Mouse (Mus musculus) C3H10T1/2 (cell line): ENCODE measurements around the gene Slc27a1. TPM values are rescaled to one million over a fixed set of nuclear protein-coding genes. Genes with fewer than 3 reads are reported as not detected.

Experiments
- polyA plus RNA-seq, 2 experiments: library from polyadenylated mRNA; unstranded; fragments of >200 nt; fragmentation: generic; extraction: Trizol; gene quantifications; one replicate each; pipeline ENCODE4 v1.2.1; 2012; ENCODE audit warnings: missing spikeins in 2 of 2

The Slc27a1 gene
- 10 to 100 TPM; 10.5 to 16.2 TPM for polyA plus RNA-seq

DNA sequence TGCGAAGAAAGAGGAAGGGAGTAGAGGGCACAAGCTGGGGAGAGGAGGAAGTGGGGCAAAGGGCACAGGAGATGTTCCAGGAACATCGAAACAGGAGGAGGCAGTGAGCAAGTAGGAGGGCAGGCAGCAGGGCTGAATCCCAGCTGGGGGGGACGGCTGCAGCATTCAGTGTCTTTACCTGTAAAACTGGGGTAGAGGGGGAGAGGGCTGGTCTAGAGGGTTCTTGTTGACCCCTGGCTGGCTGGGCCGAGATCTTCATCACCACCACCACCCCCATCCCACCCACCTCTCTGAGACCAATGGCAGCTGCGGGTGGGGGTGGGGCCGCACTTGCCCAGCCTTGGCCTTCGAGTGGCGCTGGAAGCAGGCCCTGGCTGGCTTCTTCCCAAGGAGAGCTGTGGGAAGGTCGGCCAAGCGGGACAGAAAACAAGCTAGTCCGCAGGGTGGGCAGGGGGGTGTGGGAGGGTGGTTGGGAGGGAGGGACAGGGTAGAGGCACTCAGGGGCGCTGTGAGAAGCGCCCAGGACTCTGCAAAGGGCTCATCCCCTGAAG is at the start of gene Slc27a1:
Gene Slc27a1, plus strand, starts transcription at position 496 of the 551 bp plus-strand sequence.

GRCm38 (mm10) chr8:71525226-71526050 is 43.2 kb upstream of the Slc27a1 start, which contains the start of gene Ccdc194:
Gene Ccdc194 (minus strand): TSS chr8:71525711.

DNA sequence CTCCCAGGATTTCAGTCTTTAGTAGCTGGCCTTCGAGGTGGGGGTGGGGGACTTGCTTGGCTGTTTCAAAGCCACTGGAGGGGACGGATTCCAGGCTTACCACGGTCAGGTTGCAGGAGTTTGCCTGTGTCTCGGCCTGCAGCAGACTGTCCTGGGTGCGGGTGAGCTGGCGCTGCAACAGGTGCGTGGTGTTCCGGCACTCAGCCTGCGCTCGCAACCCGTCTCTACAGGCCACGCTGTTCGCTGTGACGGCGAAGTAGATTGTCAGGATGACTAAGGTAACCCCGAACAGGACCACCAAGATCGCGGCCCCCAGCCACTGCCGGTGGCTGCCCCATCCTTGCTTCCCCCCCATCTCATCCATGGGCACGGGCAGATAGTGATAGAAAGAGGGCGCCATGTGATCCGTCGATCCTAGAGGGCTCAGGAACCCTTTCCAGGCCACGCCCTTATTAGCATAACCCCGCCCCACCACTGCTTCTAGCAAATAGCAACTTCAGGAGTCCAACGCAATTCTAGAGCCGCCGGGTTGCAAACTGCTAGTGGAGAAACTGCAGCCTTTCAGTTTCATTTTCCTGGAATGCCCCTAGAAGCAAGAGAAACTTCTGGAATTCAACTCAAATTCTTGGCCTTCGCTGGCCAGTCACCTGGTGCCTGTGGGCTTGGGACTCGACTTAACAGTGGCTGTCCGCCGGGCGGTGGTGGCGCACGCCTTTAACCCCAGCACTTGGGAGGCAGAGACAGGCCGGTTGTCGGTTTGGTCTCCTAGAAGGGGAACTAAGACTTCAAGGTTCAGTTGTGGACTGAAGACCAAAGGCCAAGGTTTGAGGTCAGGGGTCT is 31.4 kb upstream of the Slc27a1 start, which contains the start of gene Bst2:
Gene Bst2, minus strand, starts transcription at position 429 of the 840 bp plus-strand sequence.

GRCm38 (mm10) chr8:71542632-71543343 is 25.9 kb upstream of the Slc27a1 start, which contains the start of gene Mvb12a:
Gene Mvb12a (plus strand): TSS chr8:71542922.

DNA sequence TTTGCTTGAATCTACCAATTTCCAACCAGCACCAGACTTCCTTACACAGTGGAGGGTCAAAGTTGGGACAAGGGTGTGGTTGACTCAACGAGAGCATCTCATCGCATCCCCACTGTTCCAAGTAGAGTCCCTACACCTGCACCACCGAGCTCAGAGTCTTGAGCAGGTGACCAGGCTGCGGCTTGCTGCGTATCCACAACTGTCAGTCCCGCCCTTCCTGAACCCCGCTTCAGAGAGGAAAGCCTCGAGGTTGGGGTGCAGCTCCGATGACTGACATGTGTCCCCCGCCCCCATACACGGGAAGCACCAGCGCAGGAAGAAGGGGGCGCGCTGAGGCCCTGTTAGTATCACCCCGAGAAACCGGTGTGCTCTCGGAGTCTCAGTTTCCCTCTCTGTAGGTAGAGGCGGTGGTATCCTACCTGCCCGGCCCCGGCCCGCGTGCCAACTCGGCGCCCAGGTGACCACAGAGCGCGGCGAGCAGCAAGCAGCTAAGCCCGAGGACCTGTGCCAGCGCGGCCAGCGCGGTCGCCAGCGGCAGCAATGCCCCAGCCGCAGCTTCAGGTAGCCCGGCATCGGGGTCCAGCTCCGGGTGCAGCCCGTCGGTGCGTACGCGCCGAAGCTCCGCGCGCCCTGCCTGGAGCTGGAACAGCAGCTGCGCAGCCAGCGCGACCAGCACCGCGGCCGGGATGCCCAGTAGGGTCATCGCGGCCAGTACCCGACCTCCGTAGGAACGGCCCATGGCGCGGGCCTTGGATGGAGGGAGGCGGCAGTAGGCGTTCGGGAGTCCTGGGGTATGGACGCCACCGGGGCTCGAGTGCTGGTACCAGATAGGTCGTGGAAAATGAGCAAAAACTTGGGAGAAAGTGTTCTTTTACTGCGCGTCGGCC is 10.4 kb upstream of the Slc27a1 start, which contains the start of gene Tmem221:
Gene Tmem221, minus strand, starts transcription at position 801 of the 887 bp plus-strand sequence.

DNA sequence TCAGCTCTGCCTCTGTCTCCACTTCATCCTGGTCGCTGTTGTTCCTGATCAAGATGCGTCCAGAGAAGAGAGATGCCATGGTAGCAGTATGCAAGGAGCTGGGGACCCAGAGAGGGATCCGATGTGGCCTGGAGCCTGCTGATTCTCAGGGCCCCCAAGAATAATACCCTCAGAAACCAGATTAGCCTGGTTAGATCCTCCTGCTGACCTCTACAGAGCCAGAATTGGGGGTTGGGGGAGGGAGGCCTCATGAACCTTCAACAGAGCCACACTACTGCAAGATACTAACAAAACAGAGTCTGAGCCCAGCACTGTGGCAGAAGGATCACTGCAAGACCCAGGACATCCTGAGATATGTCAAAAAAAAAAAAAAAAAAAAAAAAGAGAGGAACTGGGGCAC is 2.2 kb upstream of the Slc27a1 start, which contains the start of gene Nxnl1:
Gene Nxnl1, minus strand, starts transcription at position 101 of the 400 bp plus-strand sequence.

DNA sequence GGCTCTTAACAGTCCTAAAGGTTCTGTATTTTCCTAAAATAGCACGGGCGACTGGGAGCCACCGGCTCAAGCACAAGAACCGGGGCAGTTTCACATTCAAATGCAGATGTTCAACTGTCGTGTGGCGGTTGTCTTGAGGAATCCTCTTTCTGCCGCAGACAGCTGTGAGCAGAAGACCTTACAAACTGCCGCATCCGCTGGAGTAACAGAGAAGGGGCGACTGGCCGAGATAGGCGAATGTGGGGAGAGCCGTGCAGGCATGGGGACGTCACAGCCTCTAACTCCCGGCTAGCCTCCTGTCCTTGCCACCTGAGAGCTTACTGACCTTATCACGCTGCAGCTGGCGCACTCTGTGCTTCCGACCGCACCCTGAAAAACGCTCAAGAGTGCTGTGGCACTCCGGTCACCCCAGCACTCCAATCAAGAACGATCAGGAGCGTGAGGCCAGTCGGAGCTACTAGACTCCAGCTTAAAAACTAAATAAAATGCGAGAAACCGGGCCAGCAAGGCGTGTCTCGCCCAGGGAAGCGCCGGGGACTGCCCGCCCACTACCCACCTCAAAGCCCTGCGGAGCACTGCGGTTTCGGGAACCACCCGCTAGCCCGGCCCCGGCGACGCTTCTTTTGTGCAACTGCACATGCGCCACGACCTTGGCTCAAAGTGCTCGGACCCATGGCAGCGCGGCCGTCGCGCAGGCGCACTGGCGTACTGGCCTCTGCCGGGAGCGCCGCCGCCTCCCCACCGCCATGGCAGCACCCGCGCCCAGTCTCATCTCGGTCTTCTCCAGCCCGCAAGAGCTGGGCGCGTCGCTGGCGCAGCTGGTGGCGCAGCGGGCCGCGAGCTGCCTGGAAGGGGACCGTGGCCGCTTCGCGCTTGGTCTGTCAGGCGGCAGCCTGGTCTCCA is 23.0 kb downstream of the Slc27a1 start, which contains the start of gene Pgls:
Gene Pgls, plus strand, starts transcription at position 706 of the 903 bp plus-strand sequence.

DNA sequence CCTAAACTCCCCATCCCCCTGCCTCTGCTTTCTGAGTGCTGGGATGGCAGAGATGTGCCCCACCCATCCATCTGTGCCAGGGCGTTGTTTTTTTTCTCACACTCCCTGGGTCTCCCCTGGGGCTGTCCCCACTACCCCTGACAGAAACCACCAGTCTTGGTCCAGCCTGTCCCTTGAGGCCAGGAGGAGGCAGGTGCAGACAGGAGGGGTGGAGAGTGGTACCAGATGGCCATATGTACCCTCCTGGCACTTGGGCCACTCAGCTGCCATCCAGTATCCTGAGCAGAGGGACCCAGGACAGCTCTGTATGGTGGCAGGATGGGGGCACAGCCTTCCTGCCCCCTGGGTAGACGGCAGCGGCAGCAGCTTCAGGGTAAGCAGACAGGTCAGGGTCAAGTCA is 28.8 kb downstream of the Slc27a1 start, which contains the start of gene Fam129c:
Gene Fam129c, plus strand, starts transcription at position 198 of the 400 bp plus-strand sequence.

GRCm38 (mm10) chr8:71610822-71611651 is 42.4 kb downstream of the Slc27a1 start, which contains the start of gene Colgalt1:
Gene Colgalt1 (plus strand): TSS chr8:71610998.

Other genes starting within 250 kb of the Slc27a1 start
- gene Use1, start 202.0 kb upstream of the Slc27a1 start, polyA plus RNA-seq, result 100 to 1,000 TPM; 189 to 219 TPM
- 10 to 100 TPM; 22.1 to 26.8 TPM for gene Ocel1, start 197.6 kb upstream of the Slc27a1 start, polyA plus RNA-seq
- gene Nr2f6, start 186.9 kb upstream of the Slc27a1 start, polyA plus RNA-seq, result 10 to 100 TPM; 49.2 to 58.0 TPM
- under 1 TPM in 1 of 2 experiments, not detected in 1; 0.08 TPM for gene Ushbp1, start 173.1 kb upstream of the Slc27a1 start, polyA plus RNA-seq
- gene Babam1, start 172.0 kb upstream of the Slc27a1 start, polyA plus RNA-seq, result 100 to 1,000 TPM; 111 to 146 TPM
- gene Ankle1, start 162.9 kb upstream of the Slc27a1 start, polyA plus RNA-seq, result 10 to 100 TPM in 1 of 2 experiments, 1 to 10 TPM in 1; 5.8 to 17.1 TPM
- 100 to 1,000 TPM in 1 of 2 experiments, 10 to 100 TPM in 1; 62.4 to 135 TPM for gene Abhd8, start 105.2 kb upstream of the Slc27a1 start, polyA plus RNA-seq
- 100 to 1,000 TPM in 1 of 2 experiments, 10 to 100 TPM in 1; 85.2 to 111 TPM for gene Mrpl34, start 103.9 kb upstream of the Slc27a1 start, polyA plus RNA-seq
- 10 to 100 TPM; 60.9 to 90.0 TPM for gene Dda1, start 99.7 kb upstream of the Slc27a1 start, polyA plus RNA-seq
- 10 to 100 TPM in 1 of 2 experiments, 1 to 10 TPM in 1; 4.6 to 25.7 TPM for gene Ano8, start 82.9 kb upstream of the Slc27a1 start, polyA plus RNA-seq
- gene Gtpbp3, start 80.8 kb upstream of the Slc27a1 start, polyA plus RNA-seq, result 10 to 100 TPM; 16.4 to 24.2 TPM
- gene Plvap, start 57.1 kb upstream of the Slc27a1 start, polyA plus RNA-seq, result 1 to 10 TPM in 1 of 2 experiments, under 1 TPM in 1; 0.33 to 1.3 TPM
- gene Ccdc194, start 43.2 kb upstream of the Slc27a1 start, polyA plus RNA-seq, result under 1 TPM; 0.01 to 0.32 TPM
- 10 to 100 TPM; 11.1 to 98.6 TPM for gene Bst2, start 31.4 kb upstream of the Slc27a1 start, polyA plus RNA-seq
- gene Mvb12a, start 26.0 kb upstream of the Slc27a1 start, polyA plus RNA-seq, result 100 to 1,000 TPM; 101 to 142 TPM
- not detected for gene Tmem221, start 10.0 kb upstream of the Slc27a1 start, polyA plus RNA-seq
- under 1 TPM in 1 of 2 experiments, not detected in 1; 0.04 TPM for gene Nxnl1, start 2.3 kb upstream of the Slc27a1 start, polyA plus RNA-seq
- gene Pgls, start 23.3 kb downstream of the Slc27a1 start, polyA plus RNA-seq, result 100 to 1,000 TPM; 229 to 539 TPM
- 1 to 10 TPM in 1 of 2 experiments, under 1 TPM in 1; 0.47 to 4.4 TPM for gene Fam129c, start 28.8 kb downstream of the Slc27a1 start, polyA plus RNA-seq
- 10 to 100 TPM; 23.2 to 50.3 TPM for gene Colgalt1, start 42.1 kb downstream of the Slc27a1 start, polyA plus RNA-seq
- under 1 TPM; 0.51 to 0.96 TPM for gene Unc13a, start 102.9 kb downstream of the Slc27a1 start, polyA plus RNA-seq
- 1 to 10 TPM; 1.3 to 4.2 TPM for gene Jak3, start 107.4 kb downstream of the Slc27a1 start, polyA plus RNA-seq
- 1 to 10 TPM in 1 of 2 experiments, under 1 TPM in 1; 0.28 to 2.8 TPM for gene Insl3, start 120.3 kb downstream of the Slc27a1 start, polyA plus RNA-seq
- not detected for gene B3gnt3, start 132.9 kb downstream of the Slc27a1 start, polyA plus RNA-seq
- gene Fcho1, start 156.8 kb downstream of the Slc27a1 start, polyA plus RNA-seq, result under 1 TPM in 1 of 2 experiments, not detected in 1; 0.01 TPM